19 mouse cellular contexts compared by ENCODE assay signal in the genomic region with DNA sequence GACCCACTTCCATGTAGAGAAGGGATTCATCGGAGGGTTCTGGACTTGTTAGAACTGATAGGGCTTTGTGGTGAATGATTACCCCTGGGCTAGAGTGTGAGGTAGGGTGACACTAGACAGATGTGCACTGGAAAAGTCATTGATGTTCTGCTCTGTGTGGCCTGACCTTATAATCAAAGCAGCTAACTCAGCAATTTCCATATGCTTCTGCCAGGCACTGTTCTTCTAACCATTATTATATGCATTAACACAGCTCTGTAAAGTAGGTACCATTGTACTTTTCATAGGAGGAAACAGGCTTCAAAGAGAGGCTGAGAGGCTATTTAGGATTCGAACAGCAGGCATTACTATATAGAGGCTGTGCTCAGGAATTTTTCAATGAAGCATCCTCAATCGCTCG. TPM values are rescaled to one million over a fixed set of nuclear protein-coding genes. Genes with fewer than 3 reads are reported as not detected.
"Had no signal": no experiment of that assay in that cellular context is flagged by ENCODE, and none has a peak within 500 bp of the region (broad histone marks: within the 10 kb centered on the region; RNA-seq: fewer than 3 reads in every experiment).

No protein-coding gene starts in this region.

- H3K9me3 ChIP-seq: limb, embryonic 12.5 days; limb, embryonic 15.5 days; liver, embryonic 15.5 days; midbrain, embryonic 12.5 days; midbrain, embryonic 15.5 days; neural tube, embryonic 12.5 days; neural tube, embryonic 15.5 days had no signal

- DNase-seq: kidney, adult 2 months; kidney, postnatal 25 days; left cerebral cortex, postnatal 4 days; lung, adult 18-20 months; right cerebral cortex, adult 18-20 months; right cerebral cortex, postnatal 14 days; right cerebral cortex, postnatal 4 days; thymus, adult 2 months; thymus, postnatal 14 days; thymus, postnatal 4 days had no signal

- H3K9ac ChIP-seq: limb, embryonic 15.5 days; midbrain, embryonic 12.5 days; neural tube, embryonic 12.5 days had no signal

- H3K36me3 ChIP-seq: limb, embryonic 15.5 days; midbrain, embryonic 15.5 days; neural tube, embryonic 15.5 days had no signal

- H3K27me3 ChIP-seq: limb, embryonic 12.5 days; limb, embryonic 15.5 days; liver, embryonic 15.5 days; midbrain, embryonic 12.5 days; midbrain, embryonic 15.5 days; neural tube, embryonic 12.5 days; neural tube, embryonic 15.5 days had no signal

- H3K27ac ChIP-seq: limb, embryonic 12.5 days; midbrain, embryonic 12.5 days; neural tube, embryonic 12.5 days had no signal

RNA-seq across cellular contexts. Expression of a gene that starts 36.6 kb away (rescaled TPM):
- polyA plus RNA-seq: kidney, postnatal 0 days; stomach, postnatal 0 days had no signal
